Mouse (Mus musculus) spleen, adult 10 weeks (tissue): ENCODE measurements around the gene Vmn2r71. TPM values are rescaled to one million over a fixed set of nuclear protein-coding genes. Genes with fewer than 3 reads are reported as not detected.

Experiments
- polyA plus RNA-seq: library from polyadenylated mRNA; stranded (reverse); fragments of 350-450 nt; fragmentation: Illumina TruSeq; extraction: RNeasy Lipid Tissue Mini Kit (QIAGEN cat#74804); gene quantifications from one replicate; pipeline ENCODE4 v1.2.3, GENCODE M21; 2015; ENCODE audit warnings: low replicate concordance; ENCODE audit not compliant: insufficient read depth

The Vmn2r71 gene
- polyA plus RNA-seq, result not detected

GRCm38 (mm10) chr7:85562787-85563186 lies at the start of gene Vmn2r71:
TSS of gene Vmn2r71 (plus strand) at chr7:85563087.

GRCm38 (mm10) chr7:85569092-85569491 lies 6.2 kb downstream of the Vmn2r71 start, which contains the start of gene Vmn2r70:
TSS of gene Vmn2r70 (minus strand) at chr7:85569192.

Other genes with a start within 250 kb of the Vmn2r71 start
- gene Vmn2r69, start 147.2 kb upstream of the Vmn2r71 start, polyA plus RNA-seq, result not detected
- gene Vmn2r70, start 6.1 kb downstream of the Vmn2r71 start, polyA plus RNA-seq, result not detected
- not detected for gene Vmn2r72, start 192.0 kb downstream of the Vmn2r71 start, polyA plus RNA-seq